8 mouse cellular contexts compared by ENCODE assay signal in genomic region chr11:83291375-83292250, GRCm38 (mm10). TPM values are rescaled to one million over a fixed set of nuclear protein-coding genes. Genes with fewer than 3 reads are reported as not detected.
DNase-seq lines count a peak whose midpoint lies in the region; ATAC-seq and TF ChIP-seq lines count a peak whose summit lies in the region.

No protein-coding gene starts in this region.

- H3K4me3 ChIP-seq in gastrocnemius, adult 2 months, result peak overlapping the region; percentile 83

- DNase-seq in ZHBTc4 (ENCODE audit: low read depth, low spot score), result peak; percentile 97
- DNase-seq in gastrocnemius, adult 2 months, result peak; percentile 97
- peak; percentile 98 for DNase-seq in induced T-regulatory cell, adult 2 months (ENCODE audit: low read depth)
- DNase-seq in left cerebral cortex, adult 9 months (ENCODE audit: low spot score in 2 of 2), result peak; percentile 91 to 97
- DNase-seq in right cerebral cortex, postnatal 14 days, result peak; percentile 89
- DNase-seq in urinary bladder, postnatal 36 days (ENCODE audit: low spot score in 2 of 2), result peak; percentile 90 to 94

- intact Hi-C loops in gastrocnemius, adult 2 months (cut with DNase I), result loop anchor here (2.0 to 10.0 kb wide), 2 partner anchors 21 to 377 kb away; partner anchors contain the start of gene Unc45b

- TF ChIP-seq CTCF in gastrocnemius, adult 2 months (IDR thresholded peaks at IDR 0.05), result no peak

- H3K27ac ChIP-seq in gastrocnemius, adult 2 months, result peak overlapping the region; percentile 88

- ATAC-seq in common myeloid progenitor, adult 5-6 weeks (replicated peaks; ENCODE audit: low read depth, poor library complexity, severe bottlenecking), result peak; percentile 99
- peak; percentile 98 for ATAC-seq in megakaryocyte progenitor cell, adult 5-6 weeks (replicated peaks; ENCODE audit: poor library complexity)

RNA-seq across cellular contexts. Expression of gene Slfn14, which starts 5.1 kb away (rescaled TPM):
- total RNA-seq in common myeloid progenitor, adult 5-6 weeks (2017), result 0.05 TPM in 1 of 2 replicates, not detected in the other
- not detected for total RNA-seq in gastrocnemius, adult 2 months (2021)
- 0.24 TPM in 1 of 2 replicates, not detected in the other for total RNA-seq in megakaryocyte progenitor cell, adult 5-6 weeks (2015)
- total RNA-seq in megakaryocyte progenitor cell, adult 5-6 weeks (2017), result not detected in 2 replicates

RNA-seq across cellular contexts. Expression of gene Ap2b1, which starts 7.2 kb away (rescaled TPM):
- 51.7 and 80.9 TPM in 2 replicates for total RNA-seq in common myeloid progenitor, adult 5-6 weeks (2017)
- total RNA-seq in gastrocnemius, adult 2 months (2021), result 10 to 100 TPM; 28.8 to 36.0 TPM
- total RNA-seq in megakaryocyte progenitor cell, adult 5-6 weeks (2015), result 52.4 and 58.5 TPM in 2 replicates
- total RNA-seq in megakaryocyte progenitor cell, adult 5-6 weeks (2017), result 51.3 and 67.6 TPM in 2 replicates

RNA-seq across cellular contexts. Expression of gene Pex12, which starts 10.8 kb away (rescaled TPM):
- total RNA-seq in common myeloid progenitor, adult 5-6 weeks (2017), result 8.2 and 11.5 TPM in 2 replicates
- 10 to 100 TPM; 10.7 to 15.1 TPM for total RNA-seq in gastrocnemius, adult 2 months (2021)
- total RNA-seq in megakaryocyte progenitor cell, adult 5-6 weeks (2015), result 12.8 and 13.0 TPM in 2 replicates
- 4.7 and 8.7 TPM in 2 replicates for total RNA-seq in megakaryocyte progenitor cell, adult 5-6 weeks (2017)

Comparison
In these comparisons a context has a peak if more than half of its experiments do, and no peak if none do; other contexts are left out.
1. Peak in every context shown above with its lines: DNase-seq, ATAC-seq, H3K4me3 ChIP-seq and H3K27ac ChIP-seq.